ENCODE assay signal across 8 mouse cellular contexts in the genomic region with DNA sequence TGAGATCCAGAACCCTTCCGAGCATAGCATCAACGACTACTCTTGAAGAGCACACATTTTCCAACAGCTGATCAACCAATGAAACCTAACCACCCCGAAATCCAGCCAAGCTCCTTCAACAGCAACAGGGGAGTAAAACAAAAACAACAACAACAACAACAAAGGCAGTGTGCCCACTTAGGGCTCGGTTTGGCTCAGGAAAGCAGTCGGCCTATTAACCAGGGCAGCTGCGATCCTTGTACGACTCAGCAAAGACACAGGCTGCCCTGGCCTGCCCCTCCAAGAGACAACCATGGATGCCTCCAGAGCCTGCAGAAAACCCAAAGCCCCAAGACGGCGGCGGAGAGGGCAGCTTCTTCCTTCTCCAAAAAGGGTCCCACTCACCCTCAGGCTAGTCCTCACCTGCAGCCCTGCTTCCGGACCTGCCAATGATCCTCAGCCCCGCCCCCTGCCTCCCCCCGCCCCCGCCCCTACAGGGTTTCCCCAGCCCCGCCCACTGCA. TPM values are rescaled to one million over a fixed set of nuclear protein-coding genes. Genes with fewer than 3 reads are reported as not detected.
DNase-seq lines count a peak whose midpoint lies in the region; ATAC-seq and TF ChIP-seq lines count a peak whose summit lies in the region.

No protein-coding gene starts in this region.

- H3K9ac ChIP-seq in forebrain, embryonic 13.5 days = peak overlapping the region; percentile 83
- H3K9ac ChIP-seq in limb, embryonic 15.5 days = no peak overlapping the region
- no peak overlapping the region for H3K9ac ChIP-seq in stomach, postnatal 0 days (ENCODE audit: low read length)

- peak overlapping the region; percentile 99 for H3K27ac ChIP-seq in forebrain, embryonic 13.5 days
- no peak overlapping the region for H3K27ac ChIP-seq in limb, embryonic 15.5 days
- H3K27ac ChIP-seq in stomach, postnatal 0 days (replicated peaks) = 0 out of 2 replicates have a peak overlapping the region, but pooled peaks have one; percentile 35

- intact Hi-C loops in heart, postnatal 10 days (cut with DNase I) = no loop called here

- H3K27me3 ChIP-seq in forebrain, embryonic 13.5 days = no peaks in the 10 kb centered on the region
- no peaks in the 10 kb centered on the region for H3K27me3 ChIP-seq in limb, embryonic 15.5 days
- H3K27me3 ChIP-seq in stomach, postnatal 0 days (ENCODE audit: control insufficient read depth, insufficient read depth, low read length) = no peaks in the 10 kb centered on the region

- H3K4me1 ChIP-seq in forebrain, embryonic 13.5 days = peaks cover 41% of the 10 kb centered on the region
- peaks cover 6% of the 10 kb centered on the region for H3K4me1 ChIP-seq in limb, embryonic 15.5 days
- peaks cover 4% of the 10 kb centered on the region for H3K4me1 ChIP-seq in stomach, postnatal 0 days (replicated peaks; ENCODE audit: control insufficient read depth, insufficient read depth)

- TF ChIP-seq EP300 in stomach, postnatal 0 days (optimal IDR thresholded peaks at IDR 0.05) = no peak

- peak overlapping the region; percentile 77 for H3K4me2 ChIP-seq in forebrain, embryonic 13.5 days
- H3K4me2 ChIP-seq in limb, embryonic 15.5 days = peak overlapping the region; percentile 82
- peak overlapping the region; percentile 63 for H3K4me2 ChIP-seq in stomach, postnatal 0 days (replicated peaks; ENCODE audit: low read depth)

- peak; percentile 16 for ATAC-seq in CD4-positive, CD25-positive, alpha-beta regulatory T cell, adult 4 months
- ATAC-seq in forebrain, embryonic 13.5 days = peak; percentile 30
- peak; percentile 25; the same call in 1 of the 2 replicates for ATAC-seq in limb, embryonic 15.5 days (ENCODE audit: insufficient number of reproducible peaks, low FRiP score, low TSS enrichment, low read depth)
- no peak; the same call in 1 of the 2 replicates for ATAC-seq in stomach, postnatal 0 days (ENCODE audit: low FRiP score, low TSS enrichment)

- H3K9me3 ChIP-seq in forebrain, embryonic 13.5 days (replicated peaks) = no peaks in the 10 kb centered on the region
- H3K9me3 ChIP-seq in limb, embryonic 15.5 days = no peaks in the 10 kb centered on the region
- H3K9me3 ChIP-seq in stomach, postnatal 0 days (ENCODE audit: control insufficient read depth, low read length) = no peaks in the 10 kb centered on the region

- WGBS in forebrain, embryonic 13.5 days = 10% methylated on average over 11 of the region's 15 CpGs
- WGBS in limb, embryonic 15.5 days = 14% methylated on average over 12 of the region's 15 CpGs
- 17% methylated on average over 11 of the region's 15 CpGs for WGBS in stomach, postnatal 0 days

- peaks cover 21% of the 10 kb centered on the region for H3K36me3 ChIP-seq in forebrain, embryonic 13.5 days (ENCODE audit: poor library complexity, severe bottlenecking)
- H3K36me3 ChIP-seq in limb, embryonic 15.5 days = no peaks in the 10 kb centered on the region
- no peaks in the 10 kb centered on the region for H3K36me3 ChIP-seq in stomach, postnatal 0 days (ENCODE audit: control insufficient read depth, insufficient read depth, low read length)

- H3K4me3 ChIP-seq in forebrain, embryonic 13.5 days = peak overlapping the region; percentile 65
- peak overlapping the region; percentile 60 for H3K4me3 ChIP-seq in limb, embryonic 15.5 days
- peak overlapping the region; percentile 60 for H3K4me3 ChIP-seq in stomach, postnatal 0 days (ENCODE audit: low read depth, low read length)

- TF ChIP-seq CTCF in stomach, postnatal 0 days (IDR thresholded peaks at IDR 0.05; ENCODE audit: low read depth) = no peak

- peak; percentile 96 for DNase-seq in heart, adult 11 months
- DNase-seq in heart, postnatal 10 days = no peak
- DNase-seq in stomach, postnatal 0 days (ENCODE audit: low spot score) = no peak
- no peak for DNase-seq in layer of hippocampus, adult 11-12 months (ENCODE audit: low spot score)
- no peak for DNase-seq in spleen, postnatal 36 days (ENCODE audit: low spot score in 2 of 2)

RNA-seq across cellular contexts. Expression of gene Ralgps1, which starts 1.0 kb away (rescaled TPM):
- 1 to 10 TPM; 6.7 to 9.0 TPM for total RNA-seq in heart, postnatal 10 days (2021)
- 10 to 100 TPM in 1 of 2 experiments, 1 to 10 TPM in 1; 7.2 to 14.4 TPM for polyA plus RNA-seq in CD4-positive, CD25-positive, alpha-beta regulatory T cell, adult 4 months (2017; shearing (Covaris generic))
- 27.2 and 31.1 TPM in 2 replicates for polyA plus RNA-seq in forebrain, embryonic 13.5 days (2015; fragmentation: Nextera tagmentation; extraction: Ambion mirVana)
- 2.8 TPM in 2 replicates for polyA plus RNA-seq in limb, embryonic 15.5 days (2015; fragmentation: Nextera tagmentation; extraction: Ambion mirVana)
- polyA plus RNA-seq in stomach, postnatal 0 days (2015; fragmentation: Nextera tagmentation; extraction: Ambion mirVana) = 2.1 and 2.2 TPM in 2 replicates
